Mouse (Mus musculus) CD4-positive helper T cell, adult 2 months (primary cell): ENCODE measurements around the gene Anp32a.
A peak's percentile ranks its signal among the peaks of the same experiment; 100 is the strongest.

Experiments
- DNase-seq: peaks from one replicate; pipeline ENCODE4 v3.0.0-alpha.2; 2012; ENCODE audit warnings: low read depth, missing footprints, low spot score

The Anp32a gene

DNA sequence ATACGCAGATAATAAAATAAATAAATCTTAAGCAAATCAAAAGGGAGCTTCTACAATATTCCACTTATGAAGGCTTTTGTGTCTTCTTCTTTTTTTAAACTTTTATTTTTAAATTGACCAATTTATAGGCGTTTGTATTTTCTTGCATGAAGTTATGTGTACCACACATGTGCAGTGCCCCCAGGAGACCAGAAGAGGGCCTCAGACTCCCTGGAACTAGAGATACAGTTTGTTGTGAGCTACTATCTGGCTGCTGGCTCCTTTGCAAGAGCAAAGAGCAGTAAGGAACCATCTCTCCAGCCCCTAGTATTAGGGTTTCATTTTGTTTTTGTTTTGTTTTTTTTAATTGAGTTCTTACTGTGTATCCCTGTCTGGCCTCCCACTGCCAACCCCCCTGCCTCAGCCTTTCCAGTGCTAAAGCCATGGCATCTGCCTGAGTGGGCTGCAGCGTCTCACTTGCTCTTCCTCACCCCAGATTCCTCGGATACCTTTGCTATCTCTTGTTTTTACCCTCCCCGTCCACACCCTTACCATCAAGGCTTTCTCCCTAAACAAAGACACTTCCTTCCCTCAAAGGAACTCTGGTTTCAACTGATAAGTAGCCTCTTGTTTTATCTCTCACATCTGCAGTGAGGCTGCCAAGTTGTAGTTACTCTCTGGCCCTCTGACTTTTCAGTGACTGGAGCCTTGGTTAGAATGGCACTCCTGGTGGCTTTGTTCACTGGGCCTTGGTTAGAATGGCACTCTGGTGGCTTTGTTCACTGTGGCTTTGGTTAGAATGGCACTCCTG is 66.5 kb downstream of the Anp32a start:
- no peak for DNase-seq

GRCm38 (mm10) chr9:62418742-62419141 is 77.6 kb downstream of the Anp32a start:
- no peak for DNase-seq

DNA sequence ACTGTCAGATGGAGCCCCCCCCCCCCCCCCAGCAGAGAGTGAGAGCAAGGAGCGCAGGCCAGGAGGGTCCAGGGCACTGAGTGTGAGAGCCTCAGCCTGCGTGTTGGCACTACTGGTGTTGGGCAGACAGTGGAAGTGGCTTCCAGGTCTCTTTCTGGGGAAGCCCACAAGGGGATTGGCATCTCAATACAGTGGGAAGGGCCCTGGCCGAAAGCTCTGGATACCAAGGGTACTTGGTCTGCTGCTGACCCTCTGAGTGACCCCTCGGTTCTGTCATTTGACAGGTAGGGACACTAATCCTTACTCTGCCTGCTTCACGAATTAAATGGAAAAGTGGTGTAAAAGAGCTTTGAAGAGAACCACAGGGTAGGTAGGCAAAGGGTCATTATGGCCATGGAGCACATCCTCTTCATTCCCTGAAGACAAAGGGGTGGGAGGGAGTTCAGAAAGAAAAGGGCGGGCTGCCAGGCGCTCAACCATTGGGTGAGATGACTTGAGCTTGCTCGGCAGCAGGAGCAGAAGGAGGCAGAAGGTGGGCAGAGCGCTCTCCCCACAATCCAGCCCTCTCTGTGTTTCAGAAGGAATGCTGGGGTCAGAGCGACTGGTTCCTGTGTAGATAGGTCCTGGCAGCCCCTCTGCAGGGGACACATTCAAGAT is 79.3 kb downstream of the Anp32a start:
- no peak for DNase-seq

GRCm38 (mm10) chr9:62421027-62421426 is 79.9 kb downstream of the Anp32a start:
- DNase-seq = peak; percentile 83

DNA sequence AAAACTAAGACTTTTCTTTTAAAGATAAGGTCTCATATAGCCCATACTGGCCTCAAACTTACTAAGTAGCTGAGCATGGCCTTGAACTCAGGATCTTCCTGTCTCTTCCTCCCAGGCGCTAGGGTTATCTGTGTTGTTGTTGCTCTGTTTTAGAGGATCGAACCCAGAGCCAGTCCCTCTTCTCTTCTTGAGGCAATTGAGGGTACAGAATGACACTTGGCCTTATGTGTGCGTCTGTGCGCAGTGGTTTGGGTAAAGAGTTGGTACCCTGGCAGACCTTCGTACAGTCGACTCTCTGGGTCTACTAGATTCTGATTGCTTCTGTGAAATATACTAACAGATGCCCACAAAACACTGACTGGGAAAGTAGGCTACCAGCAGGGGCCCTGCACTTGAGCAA is 80.8 kb downstream of the Anp32a start:
- no peak for DNase-seq

- no peak for DNase-seq
These were observed 81.8 kb downstream of the Anp32a start for GRCm38 (mm10) chr9:62422926-62423325.

DNA sequence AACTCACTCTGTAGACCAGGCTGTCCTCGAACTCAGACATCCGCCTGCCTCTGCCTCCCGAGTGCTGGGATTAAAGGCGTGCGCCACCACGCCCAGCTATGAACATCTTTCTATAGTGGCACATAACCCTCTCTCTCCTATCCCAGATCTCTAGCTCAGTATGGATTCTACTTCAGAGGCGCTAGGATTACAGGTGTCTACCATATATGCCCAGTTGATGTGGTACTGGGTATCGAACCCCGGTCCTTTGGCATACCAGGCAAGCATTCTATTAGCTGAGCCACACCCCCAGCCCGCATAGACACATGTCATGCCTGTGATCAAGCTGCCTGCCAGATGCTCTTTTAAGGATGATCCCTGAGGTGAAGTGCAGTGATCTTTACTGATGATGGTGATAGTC is 82.8 kb downstream of the Anp32a start:
- no peak for DNase-seq

DNA sequence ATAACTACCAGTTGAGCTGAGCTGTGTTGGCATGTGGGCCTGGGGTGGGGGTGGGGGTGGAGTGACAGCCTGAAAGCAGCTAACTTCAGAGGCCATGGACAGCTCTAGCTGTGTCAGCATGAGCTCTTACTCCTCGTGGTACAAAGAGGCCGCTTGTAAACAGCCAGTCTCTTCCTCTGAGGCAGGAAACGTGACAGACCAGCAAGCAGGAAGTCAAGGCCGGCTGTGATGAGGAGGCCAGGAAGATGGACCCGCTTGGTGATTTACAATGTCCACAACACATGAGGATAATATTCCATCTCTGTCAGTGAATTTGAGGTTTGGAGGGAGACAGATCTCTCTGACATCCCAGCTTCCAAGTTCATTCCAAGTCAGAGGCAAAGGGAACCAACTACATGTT is 84.2 kb downstream of the Anp32a start:
- DNase-seq = peak; percentile 67

DNA sequence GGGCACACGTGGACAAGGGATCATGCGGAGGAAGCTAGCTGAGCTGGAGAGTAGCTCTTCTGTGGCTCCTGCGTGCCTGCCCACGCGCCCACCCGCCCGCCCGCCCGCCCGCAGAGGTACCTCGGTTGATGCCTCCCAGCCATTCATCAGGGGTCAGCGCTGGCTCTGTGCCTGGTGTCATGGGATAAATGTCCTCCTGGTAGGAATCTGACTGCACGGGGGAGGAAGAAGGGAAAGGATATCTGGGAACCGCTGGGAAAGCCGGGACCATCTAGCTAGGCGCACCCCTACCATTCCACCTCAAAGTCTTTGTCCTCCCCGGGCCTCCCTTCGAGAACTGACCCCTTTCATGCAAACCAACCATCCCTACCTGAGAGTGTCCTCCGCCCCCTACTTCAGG is 84.9 kb downstream of the Anp32a start:
- no peak for DNase-seq

DNA sequence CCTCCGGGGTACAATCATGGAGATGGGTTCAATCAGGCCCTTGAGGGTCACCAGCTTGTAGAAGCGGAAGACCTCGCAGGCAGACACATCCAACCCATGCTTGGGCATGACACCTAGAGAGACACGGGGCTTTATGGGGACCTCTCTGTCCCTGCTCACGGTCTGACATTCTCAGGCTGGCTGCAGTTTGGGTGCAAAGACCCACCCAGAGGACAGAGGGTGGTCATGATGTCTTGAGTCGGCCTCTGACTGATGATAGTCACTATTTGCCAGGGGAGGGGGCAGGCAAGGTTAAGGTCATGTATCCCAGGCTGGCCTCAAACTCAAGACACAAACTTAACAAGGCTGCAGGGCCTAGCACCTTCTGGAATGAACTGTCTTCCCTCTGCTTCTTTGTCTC is 85.4 kb downstream of the Anp32a start:
- no peak for DNase-seq

GRCm38 (mm10) chr9:62427010-62427409 is 85.9 kb downstream of the Anp32a start:
- peak; percentile 68 for DNase-seq
